Mouse (Mus musculus) embryo, embryonic 10 days (tissue): ENCODE results near the gene Zfp426.

Experiments
- DNase-seq: peaks from one replicate; pipeline ENCODE4 v3.0.0-alpha.2; 2015; ENCODE audit warnings: low spot score

Gene Zfp426

GRCm38 (mm10) chr9:20492527-20493233 lies at the start of gene Zfp426:
Zfp426 (minus strand) TSS chr9:20492746.
- DNase-seq = peak; percentile 96

- DNase-seq = no peak
Observed at GRCm38 (mm10) chr9:20536598-20536997, 44.1 kb upstream of the Zfp426 start.

- DNase-seq = no peak
Observed at GRCm38 (mm10) chr9:20534326-20534926, 41.9 kb upstream of the Zfp426 start.

- peak; percentile 92 for DNase-seq
Observed at GRCm38 (mm10) chr9:20521306-20521957, 28.9 kb upstream of the Zfp426 start, which contains the start of gene Zfp266. Zfp266 (minus strand) TSS chr9:20521417.

- peak; percentile 47 for DNase-seq
Observed at GRCm38 (mm10) chr9:20520531-20521210, 28.1 kb upstream of the Zfp426 start.

- peak; percentile 47 for DNase-seq
Observed at GRCm38 (mm10) chr9:20519949-20520348, 27.4 kb upstream of the Zfp426 start.

- DNase-seq = no peak
Observed at GRCm38 (mm10) chr9:20518708-20519107, 26.2 kb upstream of the Zfp426 start.

GRCm38 (mm10) chr9:20517727-20518126 lies 25.2 kb upstream of the Zfp426 start:
- DNase-seq = no peak

- DNase-seq = no peak
Observed at GRCm38 (mm10) chr9:20514016-20514415, 21.5 kb upstream of the Zfp426 start.

- DNase-seq = no peak
Observed at GRCm38 (mm10) chr9:20512714-20513113, 20.2 kb upstream of the Zfp426 start.

GRCm38 (mm10) chr9:20511645-20512044 lies 19.1 kb upstream of the Zfp426 start:
- no peak for DNase-seq

- DNase-seq = no peak
Observed at GRCm38 (mm10) chr9:20510346-20510745, 17.8 kb upstream of the Zfp426 start.

- no peak for DNase-seq
Observed at GRCm38 (mm10) chr9:20509676-20510075, 17.1 kb upstream of the Zfp426 start.

- no peak for DNase-seq
Observed at GRCm38 (mm10) chr9:20504801-20505200, 12.3 kb upstream of the Zfp426 start.

- peak; percentile 10 for DNase-seq
Observed at GRCm38 (mm10) chr9:20493281-20493680, 735 bp upstream of the Zfp426 start.

- no peak for DNase-seq
Observed at GRCm38 (mm10) chr9:20491858-20492526, 554 bp downstream of the Zfp426 start.

GRCm38 (mm10) chr9:20489536-20489935 lies 3.0 kb downstream of the Zfp426 start:
- no peak for DNase-seq

GRCm38 (mm10) chr9:20479396-20479795 lies 13.2 kb downstream of the Zfp426 start:
- no peak for DNase-seq

- no peak for DNase-seq
Observed at GRCm38 (mm10) chr9:20476632-20477031, 15.9 kb downstream of the Zfp426 start.

- peak; percentile 88 for DNase-seq
Observed at GRCm38 (mm10) chr9:20466761-20467442, 25.6 kb downstream of the Zfp426 start.
